Mouse (Mus musculus): ENCODE data around the gene Eif3l. TPM values are rescaled to one million over a fixed set of nuclear protein-coding genes. Genes with fewer than 3 reads are reported as not detected.
A peak's percentile ranks its signal among the peaks of the same experiment; 100 is the strongest.

Eif3l gene
- polyA plus RNA-seq, 1 experiment from 2014 or later = 226 TPM

DNA sequence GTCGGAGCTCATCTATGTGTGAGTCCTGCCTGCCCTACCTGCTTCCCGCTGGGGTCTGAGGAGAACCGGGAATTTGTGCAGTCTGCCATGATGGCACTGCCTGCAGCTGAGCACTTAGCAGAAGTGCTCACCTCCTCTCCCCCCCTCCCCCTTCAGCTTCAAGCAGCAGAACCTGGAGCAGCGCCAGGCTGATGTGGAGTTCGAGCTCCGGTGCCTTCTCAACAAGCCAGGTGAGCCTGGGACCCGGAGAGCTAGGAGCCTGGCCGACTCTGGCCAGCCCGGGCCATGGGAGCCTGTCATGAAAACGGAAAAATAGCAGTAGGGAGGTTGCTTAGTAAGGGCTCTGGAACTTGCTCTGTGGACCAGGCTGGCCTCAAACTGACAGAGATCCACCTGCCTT, 55.8 kb downstream of the Eif3l start:
- Histone ChIP-seq H3K4me2 (replicated peaks; ENCODE audit: low read depth, low read length) (no peak overlapping the region), H3K9ac (ENCODE audit: low read depth, low read length) (no peak overlapping the region), H3K27me3 (ENCODE audit: control insufficient read depth, insufficient read depth, low read length) (no peaks in the 10 kb centered on the region), H3K36me3 (ENCODE audit: control insufficient read depth, insufficient read depth, low read length) (peaks cover 10% of the 10 kb centered on the region), H3K27ac (ENCODE audit: low read depth, low read length) (no peak overlapping the region), H3K4me1 (replicated peaks; ENCODE audit: control insufficient read depth, insufficient read depth, low read length) (no peaks in the 10 kb centered on the region), H3K9me3 (ENCODE audit: control insufficient read depth, low read length) (no peaks in the 10 kb centered on the region), H3K4me3 (ENCODE audit: low read depth, low read length) (no peak overlapping the region)
- ATAC-seq (ENCODE audit: low FRiP score) = no peak
- DNase-seq (ENCODE audit: low spot score) = no peak
- 85% methylated on average over 10 of the region's 10 CpGs for WGBS

DNA sequence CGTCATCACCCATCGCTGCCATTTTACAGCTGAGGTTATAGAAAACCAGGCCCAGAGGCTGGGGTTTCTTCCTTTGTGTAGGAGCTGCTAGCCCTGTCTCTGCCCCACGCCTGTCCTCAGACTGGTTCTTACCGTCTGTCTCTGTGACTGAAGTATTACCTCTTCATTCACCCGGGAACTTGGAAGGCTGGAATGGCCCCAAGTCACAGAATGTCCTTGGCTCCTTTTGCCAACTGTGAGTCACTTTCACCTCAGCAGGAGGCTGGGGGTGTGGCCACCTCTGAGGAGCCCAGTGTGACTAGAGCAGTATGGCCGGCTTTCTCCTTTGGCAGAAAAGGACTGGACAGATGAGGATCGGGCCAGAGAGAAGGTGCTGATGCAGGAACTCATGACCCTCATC, 56.5 kb downstream of the Eif3l start:
- no peaks in the 10 kb centered on the region for H3K27me3 ChIP-seq (ENCODE audit: control insufficient read depth, insufficient read depth, low read length)
- 68% methylated on average over 7 of the region's 7 CpGs for WGBS
- H3K9ac ChIP-seq (ENCODE audit: low read depth, low read length) = no peak overlapping the region
- no peak overlapping the region for H3K4me2 ChIP-seq (replicated peaks; ENCODE audit: low read depth, low read length)
- no peaks in the 10 kb centered on the region for H3K9me3 ChIP-seq (ENCODE audit: control insufficient read depth, low read length)
- H3K36me3 ChIP-seq (ENCODE audit: control insufficient read depth, insufficient read depth, low read length) = peaks cover 10% of the 10 kb centered on the region
- H3K4me1 ChIP-seq (replicated peaks; ENCODE audit: control insufficient read depth, insufficient read depth, low read length) = no peaks in the 10 kb centered on the region
- H3K27ac ChIP-seq (ENCODE audit: low read depth, low read length) = no peak overlapping the region
- no peak for DNase-seq (ENCODE audit: low spot score)
- no peak overlapping the region for H3K4me3 ChIP-seq (ENCODE audit: low read depth, low read length)
- no peak for ATAC-seq (ENCODE audit: low FRiP score)

DNA sequence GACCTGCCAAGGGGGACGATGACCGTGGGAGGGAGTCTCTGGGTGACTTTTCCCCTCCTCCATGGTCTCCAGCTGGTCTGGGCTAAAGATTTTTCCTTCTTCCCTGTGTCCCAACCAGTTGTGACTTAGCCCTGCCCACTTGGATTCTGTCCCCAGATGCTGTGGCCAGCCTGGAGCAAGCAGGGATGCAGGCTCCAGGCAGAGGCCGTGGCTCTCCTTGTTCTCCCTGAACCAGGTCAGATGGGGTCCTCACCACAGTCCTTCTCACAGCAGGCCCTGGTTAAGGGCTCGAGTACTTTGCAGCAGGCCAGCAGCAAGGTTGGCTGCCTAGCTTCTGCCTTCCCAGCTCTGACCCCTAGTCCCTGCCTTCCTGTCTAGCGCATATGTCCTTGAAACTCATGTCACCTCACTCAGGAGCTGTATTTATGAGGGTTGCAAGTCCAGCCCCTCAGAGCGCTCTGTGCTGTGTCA, 58.2 kb downstream of the Eif3l start:
- no peaks in the 10 kb centered on the region for H3K4me1 ChIP-seq (replicated peaks; ENCODE audit: control insufficient read depth, insufficient read depth, low read length)
- no peak overlapping the region for H3K9ac ChIP-seq (ENCODE audit: low read depth, low read length)
- H3K27ac ChIP-seq (ENCODE audit: low read depth, low read length) = no peak overlapping the region
- H3K27me3 ChIP-seq (ENCODE audit: control insufficient read depth, insufficient read depth, low read length) = no peaks in the 10 kb centered on the region
- peaks cover 5% of the 10 kb centered on the region; the same call in 1 of the 2 replicates for H3K36me3 ChIP-seq (ENCODE audit: control insufficient read depth, insufficient read depth, low read length)
- no peak overlapping the region for H3K4me2 ChIP-seq (replicated peaks; ENCODE audit: low read depth, low read length)
- ATAC-seq (ENCODE audit: low FRiP score) (no peak), DNase-seq (ENCODE audit: low spot score) (no peak)
- WGBS = 86% methylated on average over 6 of the region's 6 CpGs
- no peaks in the 10 kb centered on the region for H3K9me3 ChIP-seq (ENCODE audit: control insufficient read depth, low read length)
- no peak overlapping the region for H3K4me3 ChIP-seq (ENCODE audit: low read depth, low read length)

DNA sequence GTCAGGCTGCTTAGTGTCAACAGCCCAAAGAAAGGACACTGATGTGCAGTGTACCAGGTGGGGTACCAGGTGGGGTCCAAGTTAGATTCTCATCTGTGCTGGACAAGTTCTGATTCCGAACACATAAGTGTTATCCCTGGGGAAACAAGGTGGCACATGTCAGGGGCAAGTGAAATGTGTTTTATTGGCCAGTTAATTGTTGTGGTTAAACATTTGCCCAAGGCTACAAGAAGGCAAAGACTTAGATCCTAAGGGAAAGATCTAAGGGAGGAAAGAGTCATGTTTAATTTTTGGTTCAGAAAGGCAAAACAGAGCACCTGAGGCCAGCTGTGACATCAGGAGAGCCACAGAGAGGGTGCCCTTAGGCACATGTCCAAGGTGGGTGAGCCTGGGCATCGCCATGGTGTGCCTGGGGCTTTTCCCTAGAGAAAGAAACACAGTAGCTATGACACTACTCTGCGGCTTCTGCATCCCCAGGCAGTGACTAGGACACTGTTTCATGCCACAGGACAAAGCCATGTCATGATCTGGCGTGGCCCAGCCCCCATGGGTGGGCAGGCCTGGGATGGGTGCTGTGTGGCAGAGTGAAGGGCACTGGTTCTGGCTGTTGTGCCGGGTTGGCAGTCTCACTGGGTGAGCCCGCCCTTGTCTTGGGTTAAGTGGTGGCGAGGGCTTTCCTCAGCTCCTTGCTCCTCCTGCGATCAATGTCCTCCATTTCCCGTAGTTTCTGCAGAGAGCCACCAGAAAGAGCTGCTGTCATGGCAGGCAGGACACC, 59.7 kb downstream of the Eif3l start:
- no peak overlapping the region for H3K4me2 ChIP-seq (replicated peaks; ENCODE audit: low read depth, low read length)
- DNase-seq (ENCODE audit: low spot score) (no peak), ATAC-seq (ENCODE audit: low FRiP score) (no peak)
- no peak overlapping the region for H3K27ac ChIP-seq (ENCODE audit: low read depth, low read length)
- H3K9me3 ChIP-seq (ENCODE audit: control insufficient read depth, low read length) = no peaks in the 10 kb centered on the region
- no peaks in the 10 kb centered on the region for H3K27me3 ChIP-seq (ENCODE audit: control insufficient read depth, insufficient read depth, low read length)
- H3K4me1 ChIP-seq (replicated peaks; ENCODE audit: control insufficient read depth, insufficient read depth, low read length) = no peaks in the 10 kb centered on the region
- H3K9ac ChIP-seq (ENCODE audit: low read depth, low read length) = no peak overlapping the region
- H3K4me3 ChIP-seq (ENCODE audit: low read depth, low read length) = no peak overlapping the region
- WGBS = 93% methylated on average over 9 of the region's 9 CpGs
- H3K36me3 ChIP-seq (ENCODE audit: control insufficient read depth, insufficient read depth, low read length) = peaks cover 5% of the 10 kb centered on the region; the same call in 1 of the 2 replicates

DNA sequence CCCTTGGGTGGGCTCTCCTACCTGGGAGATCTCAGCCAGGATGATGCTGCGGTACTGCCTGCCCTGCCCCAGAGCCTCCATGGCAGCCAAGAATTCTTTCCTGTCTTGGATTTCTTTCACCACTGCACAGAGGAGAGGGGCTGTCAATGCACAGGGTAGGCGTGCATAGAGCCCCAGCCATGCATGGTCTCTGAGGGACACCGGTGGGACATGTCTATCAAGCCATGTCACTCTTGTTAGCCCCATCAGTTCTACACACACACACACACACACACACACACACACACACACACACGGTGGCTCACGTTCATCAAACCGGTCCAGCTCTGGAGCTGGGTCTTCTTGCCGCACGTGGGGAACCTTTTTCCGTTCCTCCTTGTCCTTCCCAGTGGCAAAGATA, 60.4 kb downstream of the Eif3l start:
- Histone ChIP-seq H3K27me3 (ENCODE audit: control insufficient read depth, insufficient read depth, low read length) (no peaks in the 10 kb centered on the region), H3K4me3 (ENCODE audit: low read depth, low read length) (no peak overlapping the region), H3K4me2 (replicated peaks; ENCODE audit: low read depth, low read length) (no peak overlapping the region), H3K9me3 (ENCODE audit: control insufficient read depth, low read length) (no peaks in the 10 kb centered on the region), H3K9ac (ENCODE audit: low read depth, low read length) (no peak overlapping the region), H3K27ac (ENCODE audit: low read depth, low read length) (no peak overlapping the region), H3K4me1 (replicated peaks; ENCODE audit: control insufficient read depth, insufficient read depth, low read length) (no peaks in the 10 kb centered on the region), H3K36me3 (ENCODE audit: control insufficient read depth, insufficient read depth, low read length) (peaks cover 5% of the 10 kb centered on the region; the same call in 1 of the 2 replicates)
- no peak for ATAC-seq (ENCODE audit: low FRiP score)
- no peak for DNase-seq (ENCODE audit: low spot score)
- 80% methylated on average over 9 of the region's 9 CpGs for WGBS

DNA sequence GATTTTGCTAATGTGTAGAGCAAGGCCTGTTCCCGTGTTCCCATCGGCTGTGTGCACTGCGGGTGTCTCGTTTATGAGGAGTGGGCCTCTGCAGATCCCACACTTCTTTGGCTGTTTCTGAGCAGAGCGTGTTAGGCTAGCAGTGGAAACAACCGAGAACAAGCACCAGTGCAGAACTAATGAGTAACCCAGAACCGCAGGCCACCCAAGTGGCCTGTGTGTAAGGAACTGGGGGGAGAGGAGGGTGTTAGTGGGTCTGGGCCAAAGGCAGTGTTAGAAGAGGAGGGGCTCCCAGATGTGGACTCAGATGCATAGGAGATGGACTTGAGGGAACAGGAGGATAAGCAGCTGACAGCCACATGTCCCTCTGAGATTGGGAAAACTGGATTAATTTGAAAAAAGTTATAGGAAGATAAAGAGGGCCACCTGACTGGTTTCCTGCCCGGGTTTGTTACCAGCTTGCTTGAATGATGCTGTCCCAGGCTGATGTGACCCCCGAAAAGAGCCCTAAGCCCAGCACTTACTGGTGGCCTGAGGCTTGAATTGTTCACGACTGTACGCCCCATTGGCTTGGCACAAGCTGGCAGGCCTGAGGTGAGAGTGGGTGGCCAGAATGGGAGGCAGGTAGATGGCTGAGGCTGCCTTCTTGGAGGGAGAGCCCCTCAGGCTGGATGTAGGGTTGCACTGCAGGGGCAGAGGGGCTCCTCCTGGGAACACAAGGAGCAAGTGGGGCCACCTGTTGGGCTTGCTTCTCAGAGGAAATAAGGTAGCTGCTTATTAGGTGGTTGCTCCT, 61.0 kb downstream of the Eif3l start:
- no peak for DNase-seq (ENCODE audit: low spot score)
- Histone ChIP-seq H3K36me3 (ENCODE audit: control insufficient read depth, insufficient read depth, low read length) (peaks cover 5% of the 10 kb centered on the region; the same call in 1 of the 2 replicates), H3K4me1 (replicated peaks; ENCODE audit: control insufficient read depth, insufficient read depth, low read length) (no peaks in the 10 kb centered on the region), H3K9ac (ENCODE audit: low read depth, low read length) (no peak overlapping the region), H3K4me3 (ENCODE audit: low read depth, low read length) (no peak overlapping the region), H3K9me3 (ENCODE audit: control insufficient read depth, low read length) (no peaks in the 10 kb centered on the region), H3K4me2 (replicated peaks; ENCODE audit: low read depth, low read length) (no peak overlapping the region), H3K27me3 (ENCODE audit: control insufficient read depth, insufficient read depth, low read length) (no peaks in the 10 kb centered on the region), H3K27ac (ENCODE audit: low read depth, low read length) (no peak overlapping the region)
- ATAC-seq (ENCODE audit: low FRiP score) = no peak
- 65% methylated on average over 11 of the region's 11 CpGs for WGBS

DNA sequence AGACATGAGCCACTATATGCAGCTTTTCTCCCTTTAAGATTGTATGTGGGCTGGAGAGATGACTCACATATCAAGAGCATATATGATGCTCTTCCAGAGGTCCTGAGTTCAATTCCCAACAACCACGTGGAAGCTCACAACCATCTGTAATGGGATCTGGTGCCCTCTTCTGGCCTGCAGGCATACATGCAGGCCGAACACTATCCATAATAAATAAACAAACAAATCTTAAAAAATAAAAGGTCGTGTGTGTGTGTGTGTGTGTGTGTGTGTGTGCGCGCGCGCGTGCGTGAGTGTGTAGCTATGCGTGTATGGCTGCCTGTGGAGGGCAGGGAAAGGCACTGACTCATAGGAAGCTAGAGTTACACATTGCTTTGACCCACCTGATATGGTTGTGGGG, 64.7 kb downstream of the Eif3l start:
- Histone ChIP-seq H3K27me3 (ENCODE audit: control insufficient read depth, insufficient read depth, low read length) (no peaks in the 10 kb centered on the region), H3K27ac (ENCODE audit: low read depth, low read length) (no peak overlapping the region), H3K9ac (ENCODE audit: low read depth, low read length) (no peak overlapping the region), H3K4me2 (replicated peaks; ENCODE audit: low read depth, low read length) (no peak overlapping the region), H3K4me3 (ENCODE audit: low read depth, low read length) (no peak overlapping the region), H3K9me3 (ENCODE audit: control insufficient read depth, low read length) (no peaks in the 10 kb centered on the region), H3K4me1 (replicated peaks; ENCODE audit: control insufficient read depth, insufficient read depth, low read length) (0 out of 2 replicates have a peak, but pooled peaks cover 2% of the 10 kb centered on the region), H3K36me3 (ENCODE audit: control insufficient read depth, insufficient read depth, low read length) (no peaks in the 10 kb centered on the region)
- WGBS = 68% methylated on average over 10 of the region's 10 CpGs
- ATAC-seq (ENCODE audit: low FRiP score) = no peak
- no peak for DNase-seq (ENCODE audit: low spot score)

DNA sequence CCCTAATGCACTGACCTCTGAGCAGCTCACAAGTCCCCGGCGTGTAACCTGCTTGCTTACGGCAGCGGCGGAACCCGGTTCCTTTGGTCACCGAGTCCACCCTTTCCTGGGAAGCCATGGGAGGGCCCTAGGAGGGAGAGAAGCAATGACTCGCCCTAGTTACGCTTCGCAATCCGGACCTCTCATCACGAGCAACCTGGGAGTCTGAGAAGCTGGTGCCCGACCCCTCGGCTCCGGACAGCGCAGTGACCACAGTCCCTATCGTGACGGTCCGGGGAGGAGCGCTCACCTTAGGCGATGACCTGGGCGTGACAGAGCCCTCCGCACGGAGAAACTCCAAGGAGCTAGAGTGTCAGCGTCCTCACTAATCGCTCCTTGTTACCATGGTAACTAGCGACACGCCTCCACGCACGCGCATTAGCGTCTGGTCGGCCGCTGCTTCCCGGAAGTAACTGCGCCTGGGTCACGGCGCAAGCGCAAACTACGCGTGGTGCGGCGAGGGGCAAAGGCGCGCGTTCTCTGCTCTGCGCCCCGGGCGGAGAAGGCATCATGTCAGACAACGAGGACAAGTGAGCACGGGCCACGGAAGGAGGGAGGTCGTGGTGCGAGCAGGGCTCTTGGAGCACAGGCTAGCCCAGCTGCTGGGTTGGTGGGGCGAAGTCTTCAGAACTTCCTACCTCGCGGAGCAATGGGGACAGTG, 66.0 kb downstream of the Eif3l start, which contains the start of the genes Polr2f and 1700088E04Rik:
TSS of gene Polr2f (plus strand) at position 144 of the 700 bp plus-strand sequence.
TSS of gene 1700088E04Rik (minus strand) at position 388 of the 700 bp plus-strand sequence.
- peak; percentile 99 for DNase-seq (ENCODE audit: low spot score)
- peak within 1 kb of the TSS; percentile 77 for H3K4me3 ChIP-seq (ENCODE audit: low read depth, low read length)
- peak within 1 kb of the TSS; percentile 67 for H3K4me2 ChIP-seq (replicated peaks; ENCODE audit: low read depth, low read length)
- ATAC-seq (ENCODE audit: low FRiP score) = peak; percentile 89
- peak within 1 kb of the TSS; percentile 67 for H3K9ac ChIP-seq (ENCODE audit: low read depth, low read length)
- no peaks in the 10 kb centered on the region for H3K27me3 ChIP-seq (ENCODE audit: control insufficient read depth, insufficient read depth, low read length)
- WGBS = under 1% methylated on average over 57 of the region's 57 CpGs
- 0 out of 2 replicates have a peak, but pooled peaks cover 2% of the 10 kb centered on the region for H3K4me1 ChIP-seq (replicated peaks; ENCODE audit: control insufficient read depth, insufficient read depth, low read length)
- 0 out of 2 replicates have a peak, but pooled peaks cover 3% of the 10 kb centered on the region for H3K36me3 ChIP-seq (ENCODE audit: control insufficient read depth, insufficient read depth, low read length)
- H3K9me3 ChIP-seq (ENCODE audit: control insufficient read depth, low read length) = no peaks in the 10 kb centered on the region
- no peak within 1 kb of the TSS for H3K27ac ChIP-seq (ENCODE audit: low read depth, low read length)

Measured in hindbrain, embryonic 11.5 days (tissue).